Mouse (Mus musculus): ENCODE data around the gene Tac2.

- TF ChIP-seq CTCF (conservative IDR thresholded peaks at IDR 0.05; ENCODE audit: low read length) (no peak), POU5F1 (IDR thresholded peaks at IDR 0.05; ENCODE audit: borderline replicate concordance, low read length) (no peak)
Measured at GRCm38 (mm10) chr10:127695775-127696174, 28.5 kb upstream of the Tac2 start.

All from E14TG2a.4 (cell line).